Mouse (Mus musculus) megakaryocyte, embryonic 14.5 days (primary cell): ENCODE results near the gene Rassf3. TPM values are rescaled to one million over a fixed set of nuclear protein-coding genes. Genes with fewer than 3 reads are reported as not detected.

Source experiments
- H3K27me3 ChIP-seq: replicated peaks from 2 replicates; pipeline ENCODE3; 2012; ENCODE audit warnings: inconsistent platforms
- H3K36me3 ChIP-seq: replicated peaks from 2 replicates; pipeline ENCODE3; 2012; ENCODE audit warnings: low read length, inconsistent platforms, mixed read lengths
- H3K4me1 ChIP-seq: 2 replicates; pipeline ENCODE4 v1.6.1; 2012; ENCODE audit warnings: inconsistent platforms
- H3K4me3 ChIP-seq: replicated peaks from 2 replicates; pipeline ENCODE3; 2012; ENCODE audit warnings: moderate library complexity, mild to moderate bottlenecking, inconsistent platforms
- H3K9me3 ChIP-seq: 2 replicates; pipeline ENCODE4 v1.6.1; 2012; ENCODE audit warnings: inconsistent platforms
- FLI1 ChIP-seq: IDR thresholded peaks from 2 replicates; pipeline ENCODE4 v1.6.1; 2012; ENCODE audit warnings: low read length, inconsistent platforms, mixed read lengths
- GATA1 ChIP-seq: IDR thresholded peaks from 3 replicates; pipeline ENCODE4 v1.6.1; 2012; ENCODE audit warnings: mixed read lengths, low read length, inconsistent platforms, borderline replicate concordance
- polyA plus RNA-seq: library from polyadenylated mRNA; stranded (reverse); fragments of >175 nt; gene quantifications from 2 replicates; pipeline ENCODE4 v1.2.3, GENCODE M21; 2012; ENCODE audit warnings: low replicate concordance; ENCODE audit not compliant: insufficient read depth

The Rassf3 gene
- polyA plus RNA-seq, 1 experiment = 1.9 TPM

GRCm38 (mm10) chr10:121504973-121505911, 29.1 kb upstream of the Rassf3 start:
- no peak for TF ChIP-seq GATA1
- no peak for TF ChIP-seq FLI1
- no peaks in the 10 kb centered on the region for H3K36me3 ChIP-seq
- peaks cover under 1% of the 10 kb centered on the region for H3K27me3 ChIP-seq
- H3K4me3 ChIP-seq = peak overlapping the region; percentile 89
- no peaks in the 10 kb centered on the region for H3K9me3 ChIP-seq
- peaks cover 52% of the 10 kb centered on the region for H3K4me1 ChIP-seq

- no peaks in the 10 kb centered on the region for H3K36me3 ChIP-seq
- no peak for TF ChIP-seq GATA1
- H3K4me1 ChIP-seq = peaks cover 54% of the 10 kb centered on the region
- peak overlapping the region; percentile 76 for H3K4me3 ChIP-seq
- H3K9me3 ChIP-seq = no peaks in the 10 kb centered on the region
- no peaks in the 10 kb centered on the region for H3K27me3 ChIP-seq
Observed at GRCm38 (mm10) chr10:121501160-121501559, 25.0 kb upstream of the Rassf3 start.

GRCm38 (mm10) chr10:121500034-121500433, 23.9 kb upstream of the Rassf3 start:
- TF ChIP-seq GATA1 (no peak), FLI1 (no peak)
- no peaks in the 10 kb centered on the region for H3K27me3 ChIP-seq
- no peaks in the 10 kb centered on the region for H3K9me3 ChIP-seq
- H3K4me3 ChIP-seq = no peak overlapping the region
- H3K36me3 ChIP-seq = no peaks in the 10 kb centered on the region
- H3K4me1 ChIP-seq = peaks cover 51% of the 10 kb centered on the region

DNA sequence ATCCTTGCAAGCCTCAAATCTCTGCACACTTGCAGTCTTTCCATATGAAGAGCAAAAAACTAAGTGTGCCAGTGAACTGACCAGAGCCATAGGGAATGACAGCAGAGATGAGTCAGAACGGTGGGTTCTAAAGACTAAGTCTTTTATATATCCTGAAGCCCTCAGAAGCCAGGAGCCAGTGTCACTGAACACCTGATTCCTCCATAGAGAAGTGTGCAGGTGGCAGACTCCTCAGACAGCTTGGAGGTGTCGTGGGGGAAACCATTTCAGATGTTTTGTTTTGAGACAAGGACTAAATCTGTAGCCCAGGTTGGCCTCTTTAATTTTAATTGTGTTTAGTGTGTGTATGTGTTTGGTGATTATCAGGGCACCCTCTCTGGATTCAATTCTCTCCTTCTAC, 22.9 kb upstream of the Rassf3 start:
- Histone ChIP-seq H3K9me3 (no peaks in the 10 kb centered on the region), H3K36me3 (no peaks in the 10 kb centered on the region), H3K27me3 (no peaks in the 10 kb centered on the region), H3K4me3 (no peak overlapping the region), H3K4me1 (peaks cover 52% of the 10 kb centered on the region)
- TF ChIP-seq GATA1 = no peak
- no peak for TF ChIP-seq FLI1

GRCm38 (mm10) chr10:121498481-121498904, 22.3 kb upstream of the Rassf3 start:
- TF ChIP-seq FLI1 (no peak), GATA1 (no peak)
- no peaks in the 10 kb centered on the region for H3K27me3 ChIP-seq
- H3K4me1 ChIP-seq = peaks cover 52% of the 10 kb centered on the region
- no peaks in the 10 kb centered on the region for H3K36me3 ChIP-seq
- no peaks in the 10 kb centered on the region for H3K9me3 ChIP-seq
- no peak overlapping the region for H3K4me3 ChIP-seq

DNA sequence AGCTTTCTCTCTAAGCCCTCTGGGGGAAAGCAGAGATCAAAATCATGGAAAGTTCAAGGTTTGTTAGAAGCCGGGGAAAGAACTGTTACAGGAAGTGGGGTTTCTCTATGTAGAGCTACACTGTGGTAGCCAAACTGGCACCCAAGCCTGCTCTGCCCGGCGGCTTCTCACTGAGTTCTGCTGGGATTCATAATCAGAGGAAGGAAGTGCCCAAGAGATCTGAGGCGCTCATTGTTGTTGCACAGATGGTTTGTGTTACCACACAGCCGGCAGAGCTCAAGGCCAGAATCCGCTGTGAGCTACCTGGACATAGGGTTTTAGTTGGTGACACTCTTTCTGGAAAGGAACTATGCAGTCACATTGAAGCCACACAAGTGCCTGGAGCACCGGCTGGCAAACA, 21.8 kb upstream of the Rassf3 start:
- peak overlapping the region; percentile 23 for H3K4me3 ChIP-seq
- H3K9me3 ChIP-seq = no peaks in the 10 kb centered on the region
- H3K36me3 ChIP-seq = no peaks in the 10 kb centered on the region
- TF ChIP-seq FLI1 (no peak), GATA1 (no peak)
- H3K4me1 ChIP-seq = peaks cover 52% of the 10 kb centered on the region
- H3K27me3 ChIP-seq = no peaks in the 10 kb centered on the region

- Histone ChIP-seq H3K4me1 (peaks cover 51% of the 10 kb centered on the region), H3K4me3 (peak overlapping the region; percentile 60), H3K9me3 (no peaks in the 10 kb centered on the region), H3K36me3 (no peaks in the 10 kb centered on the region), H3K27me3 (no peaks in the 10 kb centered on the region)
- TF ChIP-seq FLI1 (no peak), GATA1 (no peak)
Observed at GRCm38 (mm10) chr10:121496616-121497015, 20.5 kb upstream of the Rassf3 start.

- TF ChIP-seq GATA1 (no peak), FLI1 (no peak)
- Histone ChIP-seq H3K36me3 (no peaks in the 10 kb centered on the region), H3K9me3 (no peaks in the 10 kb centered on the region), H3K27me3 (no peaks in the 10 kb centered on the region), H3K4me1 (peaks cover 34% of the 10 kb centered on the region), H3K4me3 (no peak overlapping the region)
Observed at GRCm38 (mm10) chr10:121494163-121494425, 17.9 kb upstream of the Rassf3 start.

DNA sequence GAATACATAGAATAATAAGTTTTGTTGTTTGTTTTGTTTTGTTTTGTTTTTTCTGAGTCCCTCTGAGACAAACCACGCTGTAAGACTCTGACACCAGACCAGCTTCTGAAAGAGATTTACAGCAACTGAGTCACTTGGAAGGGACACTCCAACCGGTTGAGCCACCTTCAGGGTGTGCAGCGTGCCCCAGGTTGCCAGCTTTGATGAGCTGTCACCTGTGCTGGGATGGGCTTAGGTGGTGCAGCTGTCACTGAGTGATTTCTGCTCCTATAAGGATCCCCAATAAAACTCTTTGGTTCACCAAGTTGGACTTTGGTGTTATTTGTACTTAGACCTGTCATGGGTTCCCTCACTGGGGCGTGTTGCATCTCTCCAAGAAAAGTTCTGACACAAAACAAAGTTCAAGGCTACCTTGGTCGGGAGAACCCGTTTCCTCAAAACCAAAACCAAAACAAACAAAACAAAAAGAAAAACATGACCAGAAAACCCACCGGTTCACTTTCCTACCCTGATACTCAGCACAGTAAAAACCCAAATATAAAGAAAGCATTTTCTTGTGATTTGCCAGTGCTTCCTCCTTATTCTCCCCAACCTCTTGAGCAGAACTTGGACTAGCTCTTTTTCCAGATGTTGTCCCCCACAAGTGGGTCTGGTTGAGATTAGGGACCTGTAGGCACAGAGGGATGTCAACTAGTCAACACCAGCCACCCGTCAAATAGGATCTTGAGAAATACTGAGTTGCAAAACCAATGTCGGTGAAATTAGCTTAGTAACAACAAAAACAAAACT, 17.4 kb upstream of the Rassf3 start:
- TF ChIP-seq GATA1 = no peak
- TF ChIP-seq FLI1 = no peak
- no peaks in the 10 kb centered on the region for H3K27me3 ChIP-seq
- no peaks in the 10 kb centered on the region for H3K36me3 ChIP-seq
- H3K4me1 ChIP-seq = peaks cover 32% of the 10 kb centered on the region
- H3K9me3 ChIP-seq = no peaks in the 10 kb centered on the region
- H3K4me3 ChIP-seq = no peak overlapping the region
